In genomic region chr5:17689604-17690003, GRCm38 (mm10) we compare ENCODE assay signal across 11 mouse cellular contexts.
DNase-seq lines count a peak whose midpoint lies in the region; ATAC-seq and TF ChIP-seq lines count a peak whose summit lies in the region.
"Had no signal": no experiment of that assay in that cellular context is flagged by ENCODE, and none has a peak within 500 bp of the region (broad histone marks: within the 10 kb centered on the region; RNA-seq: fewer than 3 reads in every experiment).

No protein-coding gene starts in this region.

- no peak for TF ChIP-seq CTCF in lung, postnatal 0 days (IDR thresholded peaks at IDR 0.05)

- peak overlapping the region; percentile 63 for H3K27ac ChIP-seq in heart, embryonic 13.5 days (replicated peaks)
- H3K27ac ChIP-seq in heart, embryonic 12.5 days (ENCODE audit: poor library complexity, severe bottlenecking): no peak overlapping the region; the same call in 1 of the 2 replicates
- H3K27ac ChIP-seq in embryonic facial prominence, embryonic 13.5 days: peak overlapping the region; percentile 75
- 0 out of 2 replicates have a peak overlapping the region, but pooled peaks have one; percentile 1 for H3K27ac ChIP-seq in intestine, embryonic 15.5 days
- H3K27ac ChIP-seq in lung, postnatal 0 days (ENCODE audit: low read length): peak overlapping the region; percentile 60
- H3K27ac ChIP-seq: hindbrain, embryonic 15.5 days; lung, embryonic 15.5 days had no signal

- H3K9me3 ChIP-seq in heart, embryonic 13.5 days: no peaks in the 10 kb centered on the region
- no peaks in the 10 kb centered on the region for H3K9me3 ChIP-seq in heart, embryonic 12.5 days (replicated peaks)
- H3K9me3 ChIP-seq in embryonic facial prominence, embryonic 13.5 days: no peaks in the 10 kb centered on the region
- no peaks in the 10 kb centered on the region for H3K9me3 ChIP-seq in intestine, embryonic 15.5 days
- H3K9me3 ChIP-seq in lung, postnatal 0 days (ENCODE audit: low read length): no peaks in the 10 kb centered on the region
- H3K9me3 ChIP-seq: hindbrain, embryonic 15.5 days; lung, embryonic 15.5 days had no signal

- H3K36me3 ChIP-seq in heart, embryonic 13.5 days: no peaks in the 10 kb centered on the region
- H3K36me3 ChIP-seq in heart, embryonic 12.5 days: no peaks in the 10 kb centered on the region
- H3K36me3 ChIP-seq in embryonic facial prominence, embryonic 13.5 days: no peaks in the 10 kb centered on the region
- H3K36me3 ChIP-seq in intestine, embryonic 15.5 days: no peaks in the 10 kb centered on the region
- no peaks in the 10 kb centered on the region for H3K36me3 ChIP-seq in lung, postnatal 0 days (ENCODE audit: insufficient read depth, low read length)
- H3K36me3 ChIP-seq: hindbrain, embryonic 15.5 days; lung, embryonic 15.5 days had no signal

- TF ChIP-seq EP300 in lung, postnatal 0 days (IDR thresholded peaks at IDR 0.05): no peak

- peak; percentile 78 for DNase-seq in lung, postnatal 0 days (ENCODE audit: low spot score)
- no peak for DNase-seq in frontal cortex, postnatal 36 days (ENCODE audit: low spot score in 2 of 2)
- DNase-seq in cerebellum, adult 9-10 months: no peak
- no peak for DNase-seq in natural killer cell, adult 2 months (ENCODE audit: low spot score in 2 of 2)
- DNase-seq: cerebellum, postnatal 25 days had no signal

- WGBS in heart, embryonic 13.5 days: 32% methylated on average over 5 of the region's 5 CpGs
- 52% methylated on average over 5 of the region's 5 CpGs for WGBS in heart, embryonic 12.5 days
- 28% methylated on average over 5 of the region's 5 CpGs for WGBS in embryonic facial prominence, embryonic 13.5 days
- WGBS in intestine, embryonic 15.5 days: 54% methylated on average over 5 of the region's 5 CpGs
- WGBS in lung, postnatal 0 days: 40% methylated on average over 5 of the region's 5 CpGs

- ATAC-seq in heart, embryonic 13.5 days (ENCODE audit: extremely low read depth, insufficient number of reproducible peaks, low FRiP score, low TSS enrichment): no peak
- ATAC-seq in heart, embryonic 12.5 days (ENCODE audit: insufficient number of reproducible peaks, low FRiP score): no peak
- peak; percentile 88 for ATAC-seq in embryonic facial prominence, embryonic 13.5 days (ENCODE audit: insufficient number of reproducible peaks, insufficient read depth, low FRiP score, low TSS enrichment, low read depth)
- peak; percentile 39; the same call in 1 of the 2 replicates for ATAC-seq in intestine, embryonic 15.5 days
- ATAC-seq in lung, postnatal 0 days: peak; percentile 87

- 0 out of 2 replicates have a peak overlapping the region, but pooled peaks have one; percentile 9 for H3K4me2 ChIP-seq in heart, embryonic 13.5 days
- H3K4me2 ChIP-seq in heart, embryonic 12.5 days: no peak overlapping the region
- no peak overlapping the region for H3K4me2 ChIP-seq in embryonic facial prominence, embryonic 13.5 days
- no peak overlapping the region for H3K4me2 ChIP-seq in intestine, embryonic 15.5 days (replicated peaks)
- no peak overlapping the region for H3K4me2 ChIP-seq in lung, postnatal 0 days (replicated peaks; ENCODE audit: low read depth, low read length)
- H3K4me2 ChIP-seq: hindbrain, embryonic 15.5 days; lung, embryonic 15.5 days had no signal

- H3K9ac ChIP-seq in heart, embryonic 13.5 days: no peak overlapping the region
- no peak overlapping the region for H3K9ac ChIP-seq in heart, embryonic 12.5 days
- H3K9ac ChIP-seq in embryonic facial prominence, embryonic 13.5 days: no peak overlapping the region
- no peak overlapping the region for H3K9ac ChIP-seq in intestine, embryonic 15.5 days
- H3K9ac ChIP-seq in lung, postnatal 0 days (replicated peaks; ENCODE audit: low read depth): no peak overlapping the region
- H3K9ac ChIP-seq: hindbrain, embryonic 15.5 days; lung, embryonic 15.5 days had no signal

- H3K27me3 ChIP-seq in heart, embryonic 13.5 days (replicated peaks): no peaks in the 10 kb centered on the region
- no peaks in the 10 kb centered on the region for H3K27me3 ChIP-seq in heart, embryonic 12.5 days (replicated peaks)
- no peaks in the 10 kb centered on the region for H3K27me3 ChIP-seq in embryonic facial prominence, embryonic 13.5 days
- no peaks in the 10 kb centered on the region for H3K27me3 ChIP-seq in intestine, embryonic 15.5 days (replicated peaks)
- no peaks in the 10 kb centered on the region for H3K27me3 ChIP-seq in lung, postnatal 0 days (replicated peaks; ENCODE audit: insufficient read depth, low read length)
- H3K27me3 ChIP-seq: hindbrain, embryonic 15.5 days; lung, embryonic 15.5 days had no signal

- H3K4me3 ChIP-seq in heart, embryonic 13.5 days: no peak overlapping the region
- H3K4me3 ChIP-seq in heart, embryonic 12.5 days: no peak overlapping the region
- H3K4me3 ChIP-seq in embryonic facial prominence, embryonic 13.5 days: no peak overlapping the region
- H3K4me3 ChIP-seq in intestine, embryonic 15.5 days (replicated peaks): no peak overlapping the region
- H3K4me3 ChIP-seq in lung, postnatal 0 days (ENCODE audit: low read depth, low read length): no peak overlapping the region
- H3K4me3 ChIP-seq: hindbrain, embryonic 15.5 days; lung, embryonic 15.5 days had no signal

- H3K4me1 ChIP-seq in heart, embryonic 13.5 days: peaks cover 14% of the 10 kb centered on the region
- H3K4me1 ChIP-seq in heart, embryonic 12.5 days (replicated peaks): peaks cover 9% of the 10 kb centered on the region
- H3K4me1 ChIP-seq in embryonic facial prominence, embryonic 13.5 days: peaks cover 14% of the 10 kb centered on the region
- 0 out of 2 replicates have a peak, but pooled peaks cover 7% of the 10 kb centered on the region for H3K4me1 ChIP-seq in intestine, embryonic 15.5 days (replicated peaks)
- no peaks in the 10 kb centered on the region; the same call in 1 of the 2 replicates for H3K4me1 ChIP-seq in lung, postnatal 0 days (ENCODE audit: insufficient read depth, low read depth, low read length)
- H3K4me1 ChIP-seq: hindbrain, embryonic 15.5 days; lung, embryonic 15.5 days had no signal

Comparison
In these comparisons a context has a peak if more than half of its experiments do, and no peak if none do; other contexts are left out.
1. ATAC-seq: peak in embryonic facial prominence, embryonic 13.5 days (single experiment), intestine, embryonic 15.5 days (single experiment) and lung, postnatal 0 days (single experiment); none in heart, embryonic 13.5 days (single experiment) and heart, embryonic 12.5 days (single experiment).